Mouse (Mus musculus): ENCODE data around the gene 0610010K14Rik.
A peak's percentile ranks its signal among the peaks of the same experiment; 100 is the strongest.

0610010K14Rik gene

GRCm38 (mm10) chr11:70214856-70215209 lies 22.9 kb downstream of the 0610010K14Rik start:
- DNase-seq (ENCODE audit: low spot score) = no peak

GRCm38 (mm10) chr11:70214191-70214855 lies 23.4 kb downstream of the 0610010K14Rik start:
- no peak for DNase-seq (ENCODE audit: low spot score)

- no peak for DNase-seq (ENCODE audit: low spot score)
Measured at GRCm38 (mm10) chr11:70213736-70214135, 24.0 kb downstream of the 0610010K14Rik start.

- DNase-seq (ENCODE audit: low spot score) = no peak
Measured at GRCm38 (mm10) chr11:70212896-70213295, 24.8 kb downstream of the 0610010K14Rik start.

- no peak for DNase-seq (ENCODE audit: low spot score)
Measured at GRCm38 (mm10) chr11:70212423-70212822, 25.3 kb downstream of the 0610010K14Rik start, which contains the start of gene Slc16a11. Slc16a11 (plus strand) TSS chr11:70212752.

GRCm38 (mm10) chr11:70211972-70212371 lies 25.7 kb downstream of the 0610010K14Rik start:
- DNase-seq (ENCODE audit: low spot score) = no peak

GRCm38 (mm10) chr11:70210681-70211080 lies 27.0 kb downstream of the 0610010K14Rik start:
- DNase-seq (ENCODE audit: low spot score) = no peak

GRCm38 (mm10) chr11:70208778-70209388 lies 28.8 kb downstream of the 0610010K14Rik start:
- DNase-seq (ENCODE audit: low spot score) = no peak

GRCm38 (mm10) chr11:70207283-70207682 lies 30.4 kb downstream of the 0610010K14Rik start:
- DNase-seq (ENCODE audit: low spot score) = no peak

GRCm38 (mm10) chr11:70206801-70207200 lies 30.9 kb downstream of the 0610010K14Rik start:
- no peak for DNase-seq (ENCODE audit: low spot score)

- DNase-seq (ENCODE audit: low spot score) = peak; percentile 68
Measured at GRCm38 (mm10) chr11:70201691-70202090, 36.0 kb downstream of the 0610010K14Rik start.

GRCm38 (mm10) chr11:70200036-70200608 lies 37.6 kb downstream of the 0610010K14Rik start:
- DNase-seq (ENCODE audit: low spot score) = no peak

GRCm38 (mm10) chr11:70199107-70199506 lies 38.6 kb downstream of the 0610010K14Rik start:
- DNase-seq (ENCODE audit: low spot score) = no peak

- DNase-seq (ENCODE audit: low spot score) = no peak
Measured at GRCm38 (mm10) chr11:70198332-70198731, 39.4 kb downstream of the 0610010K14Rik start.

- no peak for DNase-seq (ENCODE audit: low spot score)
Measured at GRCm38 (mm10) chr11:70193354-70194285, 44.1 kb downstream of the 0610010K14Rik start.

GRCm38 (mm10) chr11:70192157-70192556 lies 45.6 kb downstream of the 0610010K14Rik start:
- no peak for DNase-seq (ENCODE audit: low spot score)

GRCm38 (mm10) chr11:70191188-70191587 lies 46.5 kb downstream of the 0610010K14Rik start:
- DNase-seq (ENCODE audit: low spot score) = no peak

- DNase-seq (ENCODE audit: low spot score) = no peak
Measured at GRCm38 (mm10) chr11:70189319-70190134, 48.2 kb downstream of the 0610010K14Rik start.
